ENCODE assay signal across 13 mouse cellular contexts in the genomic region with DNA sequence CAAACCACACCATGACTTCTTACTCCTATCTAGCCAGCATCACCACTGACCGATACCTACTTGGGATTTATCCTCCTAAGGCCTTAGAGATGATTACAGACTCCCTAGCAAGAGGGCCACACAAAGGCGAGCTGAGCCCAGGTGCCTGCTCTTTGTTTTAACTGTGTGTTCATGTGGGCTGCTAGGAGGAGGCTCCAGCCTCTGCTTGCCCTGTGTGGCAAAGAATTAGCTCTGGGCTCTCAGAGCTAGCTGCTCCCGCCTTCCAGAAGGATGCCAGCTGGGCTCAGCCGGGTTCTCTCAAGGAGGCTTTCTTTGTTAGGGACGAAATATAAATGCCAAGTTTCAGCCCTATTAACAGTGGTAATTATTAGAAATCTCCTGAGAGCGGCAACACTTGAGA. TPM values are rescaled to one million over a fixed set of nuclear protein-coding genes. Genes with fewer than 3 reads are reported as not detected.
DNase-seq lines count a peak whose midpoint lies in the region; ATAC-seq lines count a peak whose summit lies in the region.
"Had no signal": no experiment of that assay in that cellular context is flagged by ENCODE, and none has a peak within 500 bp of the region (broad histone marks: within the 10 kb centered on the region; RNA-seq: fewer than 3 reads in every experiment).

No protein-coding gene starts in this region.

- WGBS in heart, embryonic 10.5 days, result 54% methylated on average over 6 of the region's 6 CpGs
- 25% methylated on average over 6 of the region's 6 CpGs for WGBS in neural tube, embryonic 12.5 days
- WGBS in hindbrain, embryonic 12.5 days, result 20% methylated on average over 6 of the region's 6 CpGs
- WGBS in neural tube, embryonic 14.5 days, result 29% methylated on average over 6 of the region's 6 CpGs

- H3K27me3 ChIP-seq in heart, embryonic 10.5 days (ENCODE audit: insufficient read depth, poor library complexity, severe bottlenecking), result no peaks in the 10 kb centered on the region
- no peaks in the 10 kb centered on the region for H3K27me3 ChIP-seq in neural tube, embryonic 12.5 days (replicated peaks)
- no peaks in the 10 kb centered on the region for H3K27me3 ChIP-seq in hindbrain, embryonic 12.5 days
- no peaks in the 10 kb centered on the region for H3K27me3 ChIP-seq in neural tube, embryonic 14.5 days (ENCODE audit: control insufficient read depth, insufficient read depth, low read length)

- ATAC-seq in neural tube, embryonic 12.5 days (ENCODE audit: low FRiP score, low read depth), result peak; percentile 39; the same call in 1 of the 2 replicates
- peak; percentile 53 for ATAC-seq in hindbrain, embryonic 12.5 days (ENCODE audit: low FRiP score)
- peak; percentile 35; the same call in 1 of the 2 replicates for ATAC-seq in neural tube, embryonic 14.5 days (ENCODE audit: low read depth)

- DNase-seq in heart, embryonic 10.5 days (ENCODE audit: low spot score), result no peak
- DNase-seq in heart, adult 9 months (ENCODE audit: low spot score in 2 of 2), result no peak
- DNase-seq in neural tube, embryonic 10.5 days (ENCODE audit: extremely low spot score, low spot score), result no peak
- no peak for DNase-seq in thymus, postnatal 36 days
- no peak for DNase-seq in gastrocnemius, postnatal 25 days
- DNase-seq: adrenal gland, adult 8-10 months; B cell, adult 2 months; cerebellum, adult 11 months; kidney, adult 8-10 months; lung, adult 18-20 months had no signal

- H3K9me3 ChIP-seq in heart, embryonic 10.5 days, result no peaks in the 10 kb centered on the region
- H3K9me3 ChIP-seq in neural tube, embryonic 12.5 days, result no peaks in the 10 kb centered on the region
- no peaks in the 10 kb centered on the region for H3K9me3 ChIP-seq in hindbrain, embryonic 12.5 days (replicated peaks)
- no peaks in the 10 kb centered on the region for H3K9me3 ChIP-seq in neural tube, embryonic 14.5 days (ENCODE audit: control insufficient read depth, low read length)

- no peak overlapping the region for H3K9ac ChIP-seq in neural tube, embryonic 12.5 days
- H3K9ac ChIP-seq in hindbrain, embryonic 12.5 days, result peak overlapping the region; percentile 49; the same call in 1 of the 2 replicates
- no peak overlapping the region for H3K9ac ChIP-seq in neural tube, embryonic 14.5 days (replicated peaks; ENCODE audit: low read depth, low read length)

- peak overlapping the region; percentile 82 for H3K27ac ChIP-seq in heart, embryonic 10.5 days
- H3K27ac ChIP-seq in neural tube, embryonic 12.5 days, result no peak overlapping the region
- H3K27ac ChIP-seq in hindbrain, embryonic 12.5 days, result peak overlapping the region; percentile 35
- no peak overlapping the region for H3K27ac ChIP-seq in neural tube, embryonic 14.5 days (ENCODE audit: low read depth, low read length)

- H3K4me3 ChIP-seq in heart, embryonic 10.5 days, result 0 out of 2 replicates have a peak overlapping the region, but pooled peaks have one; percentile 15
- H3K4me3 ChIP-seq in neural tube, embryonic 12.5 days, result no peak overlapping the region
- H3K4me3 ChIP-seq in hindbrain, embryonic 12.5 days, result no peak overlapping the region
- H3K4me3 ChIP-seq in neural tube, embryonic 14.5 days (ENCODE audit: low read depth, low read length), result no peak overlapping the region

- H3K4me2 ChIP-seq in neural tube, embryonic 12.5 days (replicated peaks), result peak overlapping the region; percentile 31; the same call in 1 of the 2 replicates
- peak overlapping the region; percentile 17; the same call in 1 of the 2 replicates for H3K4me2 ChIP-seq in hindbrain, embryonic 12.5 days (replicated peaks)
- H3K4me2 ChIP-seq in neural tube, embryonic 14.5 days (ENCODE audit: low read depth, low read length), result no peak overlapping the region

- H3K4me1 ChIP-seq in heart, embryonic 10.5 days, result peaks cover 58% of the 10 kb centered on the region
- H3K4me1 ChIP-seq in neural tube, embryonic 12.5 days, result peaks cover 39% of the 10 kb centered on the region
- H3K4me1 ChIP-seq in hindbrain, embryonic 12.5 days, result peaks cover 47% of the 10 kb centered on the region
- H3K4me1 ChIP-seq in neural tube, embryonic 14.5 days (ENCODE audit: control insufficient read depth, insufficient read depth, low read length), result peaks cover 16% of the 10 kb centered on the region

- H3K36me3 ChIP-seq in heart, embryonic 10.5 days, result peaks cover 54% of the 10 kb centered on the region
- H3K36me3 ChIP-seq in neural tube, embryonic 12.5 days, result peaks cover 20% of the 10 kb centered on the region; the same call in 1 of the 2 replicates
- peaks cover 32% of the 10 kb centered on the region for H3K36me3 ChIP-seq in hindbrain, embryonic 12.5 days
- no peaks in the 10 kb centered on the region for H3K36me3 ChIP-seq in neural tube, embryonic 14.5 days (ENCODE audit: control insufficient read depth, insufficient read depth, low read length)

RNA-seq across cellular contexts. Expression of a gene that starts 14.4 kb away (rescaled TPM):
- 19.7 and 29.5 TPM in 2 replicates for polyA plus RNA-seq in heart, embryonic 10.5 days (2016; fragmentation: Nextera tagmentation; extraction: Ambion mirVana)
- 43.9 and 53.7 TPM in 2 replicates for polyA plus RNA-seq in neural tube, embryonic 12.5 days (2016; fragmentation: Nextera tagmentation; extraction: Ambion mirVana)
- polyA plus RNA-seq in hindbrain, embryonic 12.5 days (2016; fragmentation: Nextera tagmentation; extraction: Ambion mirVana), result 56.3 and 59.8 TPM in 2 replicates
- polyA plus RNA-seq in neural tube, embryonic 14.5 days (2014; fragmentation: Nextera tagmentation; extraction: Ambion mirVana), result 41.2 and 47.8 TPM in 2 replicates
- total RNA-seq in gastrocnemius, postnatal 25 days (2021), result 10 to 100 TPM; 19.3 to 19.9 TPM

Comparison
In these comparisons a context has a peak if more than half of its experiments do, and no peak if none do; other contexts are left out.
1. H3K27ac ChIP-seq: peak in heart, embryonic 10.5 days (single experiment) and hindbrain, embryonic 12.5 days (single experiment); none in neural tube, embryonic 12.5 days (single experiment) and neural tube, embryonic 14.5 days (single experiment).
2. Peak in every context shown above with its lines, with median percentiles within 50 percentile points of each other: ATAC-seq.